7 mouse cellular contexts compared by ENCODE assay signal in genomic region chr10:70097291-70097901, GRCm38 (mm10). TPM values are rescaled to one million over a fixed set of nuclear protein-coding genes. Genes with fewer than 3 reads are reported as not detected.
DNase-seq lines count a peak whose midpoint lies in the region; ATAC-seq and TF ChIP-seq lines count a peak whose summit lies in the region.

No protein-coding gene starts in this region.

- H3K27me3 ChIP-seq in heart, embryonic 15.5 days, result no peaks in the 10 kb centered on the region
- no peaks in the 10 kb centered on the region for H3K27me3 ChIP-seq in midbrain, embryonic 11.5 days (ENCODE audit: control insufficient read depth, insufficient read depth, low read length)
- no peaks in the 10 kb centered on the region for H3K27me3 ChIP-seq in splenic B cell, adult 2 months (ENCODE audit: control insufficient read depth, insufficient read depth, low read length, poor library complexity, severe bottlenecking)

- WGBS in heart, embryonic 15.5 days, result under 1% methylated on average over 53 of the region's 58 CpGs
- under 1% methylated on average over 47 of the region's 58 CpGs for WGBS in midbrain, embryonic 11.5 days

- H3K36me3 ChIP-seq in heart, embryonic 15.5 days, result peaks cover 4% of the 10 kb centered on the region; the same call in 1 of the 2 replicates
- H3K36me3 ChIP-seq in midbrain, embryonic 11.5 days (ENCODE audit: control insufficient read depth, insufficient read depth, low read length), result no peaks in the 10 kb centered on the region; the same call in 1 of the 2 replicates
- no peaks in the 10 kb centered on the region for H3K36me3 ChIP-seq in splenic B cell, adult 2 months (ENCODE audit: control insufficient read depth, insufficient read depth, low read length, poor library complexity, severe bottlenecking)

- TF ChIP-seq CTCF in layer of hippocampus, adult 2 months (conservative IDR thresholded peaks at IDR 0.05), result no peak

- H3K4me1 ChIP-seq in heart, embryonic 15.5 days (replicated peaks), result peaks cover 36% of the 10 kb centered on the region
- H3K4me1 ChIP-seq in midbrain, embryonic 11.5 days (ENCODE audit: control insufficient read depth, insufficient read depth, low read length), result peaks cover 23% of the 10 kb centered on the region

- 0 out of 2 replicates have a peak, but pooled peaks cover 3% of the 10 kb centered on the region for H3K9me3 ChIP-seq in heart, embryonic 15.5 days (replicated peaks)
- H3K9me3 ChIP-seq in midbrain, embryonic 11.5 days (ENCODE audit: control insufficient read depth, low read length), result no peaks in the 10 kb centered on the region

- H3K9ac ChIP-seq in heart, embryonic 15.5 days, result peak overlapping the region; percentile 84
- peak overlapping the region; percentile 93 for H3K9ac ChIP-seq in midbrain, embryonic 11.5 days (ENCODE audit: low read length)

- H3K27ac ChIP-seq in heart, embryonic 15.5 days, result peak overlapping the region; percentile 89
- H3K27ac ChIP-seq in layer of hippocampus, adult 2 months, result peak overlapping the region; percentile 90
- H3K27ac ChIP-seq in midbrain, embryonic 11.5 days (ENCODE audit: low read depth, low read length), result peak overlapping the region; percentile 51

- H3K4me3 ChIP-seq in heart, embryonic 15.5 days, result peak overlapping the region; percentile 76
- H3K4me3 ChIP-seq in layer of hippocampus, adult 2 months, result peak overlapping the region; percentile 96
- peak overlapping the region; percentile 93 for H3K4me3 ChIP-seq in midbrain, embryonic 11.5 days (ENCODE audit: low read depth, low read length)

- peak overlapping the region; percentile 85 for H3K4me2 ChIP-seq in heart, embryonic 15.5 days
- peak overlapping the region; percentile 86 for H3K4me2 ChIP-seq in midbrain, embryonic 11.5 days

- peak; percentile 35 for ATAC-seq in heart, embryonic 15.5 days (replicated peaks; ENCODE audit: insufficient number of reproducible peaks, insufficient read depth, low FRiP score, low read depth)
- ATAC-seq in midbrain, embryonic 11.5 days (ENCODE audit: low FRiP score), result peak; percentile 39

- DNase-seq in 416B (ENCODE audit: low read depth), result peak; percentile 14
- peak; percentile 23 to 33 for DNase-seq in CD8-positive naive resting alpha-beta T cell, adult 2 months (ENCODE audit: low read depth in 2 of 2, low spot score in 2 of 2)
- peak; percentile 60 for DNase-seq in embryo, embryonic 9.5 days (ENCODE audit: extremely low spot score)
- DNase-seq in layer of hippocampus, adult 2 months (ENCODE audit: low spot score in 2 of 2), result no peak
- DNase-seq in midbrain, embryonic 11.5 days (ENCODE audit: low spot score, missing footprints), result peak; percentile 93
- DNase-seq in splenic B cell, adult 2 months (ENCODE audit: low read depth, low spot score), result peak; percentile 49

RNA-seq across cellular contexts. Expression of gene Ccdc6, which starts 0.5 kb away (rescaled TPM):
- polyA plus RNA-seq in heart, embryonic 15.5 days (2015; fragmentation: Nextera tagmentation; extraction: Ambion mirVana), result 13.8 and 15.7 TPM in 2 replicates
- total RNA-seq in layer of hippocampus, adult 2 months (2021), result 10 to 100 TPM; 60.5 to 65.6 TPM
- polyA plus RNA-seq in midbrain, embryonic 11.5 days (2014; fragmentation: Nextera tagmentation; extraction: Ambion mirVana), result 22.3 and 23.5 TPM in 2 replicates

Comparison
In these comparisons a context has a peak if more than half of its experiments do, and no peak if none do; other contexts are left out.
1. DNase-seq: peak in 416B (single experiment), CD8-positive naive resting alpha-beta T cell, adult 2 months (2 of 2), embryo, embryonic 9.5 days (single experiment), midbrain, embryonic 11.5 days (single experiment) and splenic B cell, adult 2 months (single experiment); none in layer of hippocampus, adult 2 months (0 of 2).
2. Peak in every context shown above with its lines, with median percentiles within 50 percentile points of each other: H3K27ac ChIP-seq and H3K4me3 ChIP-seq.